Comparison of ENCODE assay signal across 9 mouse cellular contexts in the genomic region with DNA sequence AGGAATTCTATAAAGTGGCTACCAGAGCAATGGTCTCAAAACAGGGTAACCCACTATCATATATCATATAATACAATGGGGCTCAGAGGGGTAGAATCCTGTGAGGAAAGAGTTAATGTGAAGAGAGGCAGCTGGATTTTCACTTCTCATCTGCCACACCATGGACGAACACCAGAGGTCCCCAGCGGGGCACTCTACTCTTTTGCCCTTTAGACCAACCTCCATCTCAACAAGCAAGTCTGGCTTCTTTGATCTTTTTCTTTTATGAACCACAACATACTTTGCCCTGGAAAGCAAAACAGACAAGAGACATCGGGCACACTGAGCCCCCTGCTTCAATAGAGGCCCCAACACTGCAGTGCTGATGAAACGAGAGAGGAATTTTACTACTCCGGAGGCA.
DNase-seq lines count a peak whose midpoint lies in the region; ATAC-seq and TF ChIP-seq lines count a peak whose summit lies in the region.
"Had no signal": no experiment of that assay in that cellular context is flagged by ENCODE, and none has a peak within 500 bp of the region (broad histone marks: within the 10 kb centered on the region; RNA-seq: fewer than 3 reads in every experiment).

No protein-coding gene starts in this region.

- H3K27ac ChIP-seq in lung, embryonic 14.5 days (ENCODE audit: low read depth), result no peak overlapping the region
- H3K27ac ChIP-seq: heart, embryonic 15.5 days had no signal

- H3K4me2 ChIP-seq in lung, embryonic 14.5 days, result no peak overlapping the region
- H3K4me2 ChIP-seq: heart, embryonic 15.5 days had no signal

- H3K36me3 ChIP-seq in lung, embryonic 14.5 days (ENCODE audit: insufficient read depth), result no peaks in the 10 kb centered on the region
- H3K36me3 ChIP-seq: heart, embryonic 15.5 days had no signal

- no peaks in the 10 kb centered on the region; the same call in 1 of the 2 replicates for H3K4me1 ChIP-seq in lung, embryonic 14.5 days (ENCODE audit: insufficient read depth)
- H3K4me1 ChIP-seq: heart, embryonic 15.5 days had no signal

- no peaks in the 10 kb centered on the region for H3K27me3 ChIP-seq in lung, embryonic 14.5 days (ENCODE audit: insufficient read depth, low read length)
- H3K27me3 ChIP-seq: heart, embryonic 15.5 days had no signal

- 15% methylated on average over 5 of the region's 5 CpGs for WGBS in lung, embryonic 14.5 days

- peak; percentile 10 for DNase-seq in gastrocnemius, postnatal 10 days
- DNase-seq in gastrocnemius, adult 18-20 months (ENCODE audit: low spot score), result no peak
- peak; percentile 3 for DNase-seq in urinary bladder, postnatal 14 days (ENCODE audit: low spot score)
- no peak for DNase-seq in urinary bladder, adult 2 months (ENCODE audit: low spot score)
- peak; percentile 52 for DNase-seq in lung, embryonic 14.5 days
- peak; percentile 72 for DNase-seq in thymus, postnatal 4 days

- H3K4me3 ChIP-seq in lung, embryonic 14.5 days (ENCODE audit: low read depth, low read length), result no peak overlapping the region
- H3K4me3 ChIP-seq: heart, embryonic 15.5 days had no signal

- H3K9me3 ChIP-seq in lung, embryonic 14.5 days (ENCODE audit: low read depth, low read length), result no peaks in the 10 kb centered on the region
- H3K9me3 ChIP-seq: heart, embryonic 15.5 days had no signal

- ATAC-seq in hematopoietic stem cell, adult 5-6 weeks (replicated peaks in 1 of 2; ENCODE audit: insufficient read depth in 1 of 2, low FRiP score in 2 of 2, low TSS enrichment in 1 of 2, low read depth in 1 of 2, poor library complexity in 2 of 2, severe bottlenecking in 2 of 2), result peak; percentile 64 to 71; a peak in 2 of 4 replicates
- ATAC-seq in lung, embryonic 14.5 days (ENCODE audit: insufficient read depth), result no peak
- no peak for ATAC-seq in erythroid progenitor cell, adult 5-6 weeks (replicated peaks; ENCODE audit: low FRiP score, poor library complexity, severe bottlenecking)

- TF ChIP-seq CTCF in lung, embryonic 14.5 days (IDR thresholded peaks at IDR 0.05; ENCODE audit: low read depth), result peak; percentile 51

- H3K9ac ChIP-seq in lung, embryonic 14.5 days, result no peak overlapping the region; the same call in 1 of the 2 replicates
- H3K9ac ChIP-seq: heart, embryonic 15.5 days had no signal

Comparison
In these comparisons a context has a peak if more than half of its experiments do, and no peak if none do; other contexts are left out.
1. DNase-seq: peak in gastrocnemius, postnatal 10 days (single experiment), urinary bladder, postnatal 14 days (single experiment), lung, embryonic 14.5 days (single experiment) and thymus, postnatal 4 days (single experiment); none in gastrocnemius, adult 18-20 months (single experiment) and urinary bladder, adult 2 months (single experiment).
2. ATAC-seq: peak in hematopoietic stem cell, adult 5-6 weeks (2 of 2); none in lung, embryonic 14.5 days (single experiment) and erythroid progenitor cell, adult 5-6 weeks (single experiment).